9 mouse cellular contexts compared by ENCODE assay signal in the genomic region with DNA sequence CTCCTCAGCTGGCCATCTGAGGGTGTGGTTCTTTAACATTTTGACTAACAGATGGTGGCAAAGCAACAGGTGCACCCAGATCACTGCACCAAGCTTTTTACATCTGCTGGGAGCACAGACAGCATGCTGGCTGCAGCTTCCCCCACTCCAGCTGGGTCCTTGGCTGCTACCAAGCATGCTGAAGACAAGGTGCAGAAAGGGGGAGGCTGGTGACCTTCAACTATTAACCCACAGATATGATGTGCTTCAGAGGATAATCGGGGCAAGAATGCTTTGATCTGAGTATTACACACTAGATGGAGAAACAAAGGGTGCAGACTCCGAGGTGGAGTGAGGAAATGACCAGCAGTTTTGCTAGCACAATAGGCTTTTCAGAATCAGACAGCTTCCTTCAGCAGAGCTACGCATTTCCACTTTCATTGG.
DNase-seq lines count a peak whose midpoint lies in the region; ATAC-seq and TF ChIP-seq lines count a peak whose summit lies in the region.
"Had no signal": no experiment of that assay in that cellular context is flagged by ENCODE, and none has a peak within 500 bp of the region (broad histone marks: within the 10 kb centered on the region; RNA-seq: fewer than 3 reads in every experiment).

No protein-coding gene starts in this region.

- TF ChIP-seq CTCF in ES-Bruce4 (IDR thresholded peaks at IDR 0.05; ENCODE audit: low read depth, low read length) = no peak
- TF ChIP-seq CTCF in hindbrain, postnatal 0 days (IDR thresholded peaks at IDR 0.05; ENCODE audit: low read depth) = no peak

- 14% methylated on average over 3 of the region's 3 CpGs for WGBS in heart, embryonic 14.5 days
- 31% methylated on average over 3 of the region's 3 CpGs for WGBS in hindbrain, postnatal 0 days

- H3K36me3 ChIP-seq in heart, embryonic 14.5 days (ENCODE audit: control insufficient read depth, insufficient read depth, low read length) = no peaks in the 10 kb centered on the region
- no peaks in the 10 kb centered on the region for H3K36me3 ChIP-seq in ES-Bruce4 (ENCODE audit: control insufficient read depth, insufficient read depth, low read length, poor library complexity, severe bottlenecking)
- H3K36me3 ChIP-seq in hindbrain, postnatal 0 days (ENCODE audit: insufficient read depth, low read length) = no peaks in the 10 kb centered on the region

- DNase-seq in heart, adult 18-20 months = no peak
- peak; percentile 3 for DNase-seq in adrenal gland, postnatal 10 days
- DNase-seq in hindbrain, postnatal 0 days (ENCODE audit: low spot score) = peak; percentile 52
- no peak for DNase-seq in kidney, adult 11 months
- DNase-seq: cerebellum, adult 11 months; kidney, postnatal 25 days had no signal

- H3K9ac ChIP-seq in heart, embryonic 14.5 days (ENCODE audit: low read length) = no peak overlapping the region
- no peak overlapping the region for H3K9ac ChIP-seq in ES-Bruce4 (ENCODE audit: low read depth, poor library complexity, severe bottlenecking)
- no peak overlapping the region for H3K9ac ChIP-seq in hindbrain, postnatal 0 days (replicated peaks; ENCODE audit: low read length)

- H3K27me3 ChIP-seq in heart, embryonic 14.5 days (ENCODE audit: control insufficient read depth, insufficient read depth, low read length) = no peaks in the 10 kb centered on the region
- H3K27me3 ChIP-seq in ES-Bruce4 (ENCODE audit: control insufficient read depth, insufficient read depth, low read length, poor library complexity, severe bottlenecking) = no peaks in the 10 kb centered on the region
- H3K27me3 ChIP-seq in hindbrain, postnatal 0 days (ENCODE audit: insufficient read depth, low read length) = no peaks in the 10 kb centered on the region

- H3K27ac ChIP-seq in heart, embryonic 14.5 days (replicated peaks in 1 of 2; ENCODE audit: control insufficient read depth in 1 of 2, insufficient read depth in 1 of 2, low read depth in 2 of 2, low read length in 2 of 2) = peak overlapping the region; percentile 12 to 22; a peak in 1 of 4 replicates
- H3K27ac ChIP-seq in ES-Bruce4 (ENCODE audit: insufficient read depth, low read length) = no peak overlapping the region
- H3K27ac ChIP-seq in hindbrain, postnatal 0 days = no peak overlapping the region

- H3K4me2 ChIP-seq in heart, embryonic 14.5 days (ENCODE audit: low read length) = no peak overlapping the region
- no peak overlapping the region for H3K4me2 ChIP-seq in hindbrain, postnatal 0 days (ENCODE audit: low read depth, low read length)

- TF ChIP-seq POLR2A in ES-Bruce4 (IDR thresholded peaks at IDR 0.05; ENCODE audit: insufficient read depth, low read length) = no peak

- H3K9me3 ChIP-seq in heart, embryonic 14.5 days (ENCODE audit: control insufficient read depth, low read length) = no peaks in the 10 kb centered on the region
- no peaks in the 10 kb centered on the region for H3K9me3 ChIP-seq in ES-Bruce4 (replicated peaks; ENCODE audit: control insufficient read depth, insufficient read depth, low read length, poor library complexity, severe bottlenecking)
- H3K9me3 ChIP-seq in hindbrain, postnatal 0 days (ENCODE audit: low read length) = no peaks in the 10 kb centered on the region

- H3K4me3 ChIP-seq in heart, embryonic 14.5 days (ENCODE audit: control insufficient read depth in 1 of 2, insufficient read depth in 1 of 2, low read depth in 1 of 2, low read length in 2 of 2) = no peak overlapping the region
- H3K4me3 ChIP-seq in ES-Bruce4 (ENCODE audit: low read depth, low read length) = no peak overlapping the region
- no peak overlapping the region for H3K4me3 ChIP-seq in hindbrain, postnatal 0 days (ENCODE audit: low read length)

- peak; percentile 75; the same call in 1 of the 2 replicates for TF ChIP-seq EP300 in ES-Bruce4 (IDR thresholded peaks at IDR 0.05; ENCODE audit: insufficient read depth, low read depth, low read length)

- no peak for ATAC-seq in heart, embryonic 14.5 days (ENCODE audit: insufficient number of reproducible peaks, insufficient read depth, low FRiP score, low read depth)
- peak; percentile 47; the same call in 1 of the 2 replicates for ATAC-seq in hindbrain, postnatal 0 days
- no peak for ATAC-seq in granulocyte monocyte progenitor cell, adult 5-6 weeks (replicated peaks; ENCODE audit: poor library complexity, severe bottlenecking)

- peaks cover 6 to 20% of the 10 kb centered on the region in 2 experiments; a peak in 3 of 4 replicates for H3K4me1 ChIP-seq in heart, embryonic 14.5 days (ENCODE audit: control insufficient read depth in 2 of 2, insufficient read depth in 2 of 2, low read length in 2 of 2)
- peaks cover 4% of the 10 kb centered on the region for H3K4me1 ChIP-seq in ES-Bruce4 (ENCODE audit: control insufficient read depth, insufficient read depth, low read length)
- no peaks in the 10 kb centered on the region for H3K4me1 ChIP-seq in hindbrain, postnatal 0 days (ENCODE audit: insufficient read depth, low read length)

Comparison
In these comparisons a context has a peak if more than half of its experiments do, and no peak if none do; other contexts are left out.
1. H3K27ac ChIP-seq: peak in heart, embryonic 14.5 days (2 of 2); none in ES-Bruce4 (single experiment) and hindbrain, postnatal 0 days (single experiment).
2. DNase-seq: peak in adrenal gland, postnatal 10 days (single experiment) and hindbrain, postnatal 0 days (single experiment); none in heart, adult 18-20 months (0 of 2) and kidney, adult 11 months (single experiment).